Mouse (Mus musculus) right cerebral cortex, postnatal 36 days (tissue): ENCODE data around the gene Stam2.

ENCODE experiments used
- DNase-seq, 2 experiments: peaks; one replicate each; pipeline ENCODE4 v3.0.0; 2022; ENCODE audit warnings: low spot score in 2 of 2, mixed read lengths in 1 of 2

The Stam2 gene

DNA sequence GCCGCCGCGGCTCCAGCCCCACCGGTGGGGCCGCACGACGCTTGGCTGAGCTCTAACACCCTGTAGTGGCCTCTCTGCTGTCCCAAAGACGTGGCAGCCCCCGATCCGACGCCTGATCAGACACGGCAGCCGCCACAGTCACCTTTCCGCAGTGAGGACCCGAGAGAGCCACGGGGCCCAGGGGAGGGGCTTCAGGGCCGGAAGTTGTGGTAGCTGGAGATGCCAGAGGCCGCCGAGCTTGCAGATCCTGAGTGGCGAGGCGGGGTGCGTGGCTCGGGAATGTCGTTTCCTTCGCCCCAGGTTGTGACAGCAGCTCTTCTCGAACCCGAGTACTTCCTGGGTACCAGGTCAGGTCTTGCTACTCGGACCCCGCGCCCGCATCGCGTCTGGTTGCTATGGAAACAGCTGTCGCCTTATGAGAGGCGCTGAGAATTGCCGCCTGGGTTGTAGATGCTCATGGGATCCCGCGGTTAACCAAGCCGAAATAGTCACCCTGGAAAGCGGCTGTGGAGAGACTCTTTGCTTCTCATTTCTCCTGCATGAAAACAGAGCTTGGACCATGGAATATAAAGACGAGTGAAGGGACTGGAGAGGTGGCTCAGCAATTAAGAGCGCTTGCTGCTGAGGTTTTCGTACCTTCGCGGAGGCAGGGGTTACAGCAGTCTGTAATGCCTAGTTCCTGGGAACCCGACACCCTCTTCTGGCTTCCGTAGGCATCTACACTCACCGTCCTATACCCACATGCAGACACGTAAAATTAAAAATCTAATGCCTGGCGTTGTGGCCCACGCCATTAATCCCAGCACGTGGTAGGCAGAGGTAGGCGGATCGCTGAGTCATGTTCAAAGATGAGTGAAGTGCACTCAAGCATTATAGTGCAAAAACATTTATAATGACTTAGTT is at the start of gene Stam2:
Stam2 (minus strand) TSS at position 26 of the 903 bp plus-strand sequence.
- peak; percentile 84 to 89 for DNase-seq

DNA sequence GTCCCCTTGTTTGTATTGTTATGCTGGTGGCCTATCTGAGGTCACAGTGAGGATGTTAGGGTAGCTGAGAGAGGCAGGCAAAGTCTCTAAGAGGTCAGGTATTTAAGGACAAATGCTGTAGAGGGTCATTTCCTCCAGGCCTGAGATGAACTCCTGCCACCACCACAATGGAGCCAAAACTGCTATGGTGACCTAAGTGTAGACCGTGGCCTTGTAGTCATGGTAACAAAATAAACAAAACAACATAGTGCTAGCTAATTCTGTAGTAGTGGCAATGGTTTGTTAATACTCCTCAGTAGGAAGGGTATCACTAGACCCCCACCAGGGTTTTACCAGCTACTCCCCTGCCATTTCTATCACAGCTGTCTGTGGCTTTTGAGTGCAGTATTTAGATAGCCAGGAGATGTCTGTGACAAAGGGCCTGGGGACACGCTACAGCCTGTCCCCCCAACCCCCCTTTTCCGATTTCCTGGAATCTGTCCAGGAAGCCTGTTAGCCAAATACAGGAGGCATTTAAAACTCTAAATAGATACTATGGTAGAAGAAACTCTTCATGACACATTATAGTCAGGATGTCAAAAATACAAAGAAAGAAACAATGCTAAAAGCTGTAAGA is 43.1 kb upstream of the Stam2 start:
- no peak for DNase-seq

DNA sequence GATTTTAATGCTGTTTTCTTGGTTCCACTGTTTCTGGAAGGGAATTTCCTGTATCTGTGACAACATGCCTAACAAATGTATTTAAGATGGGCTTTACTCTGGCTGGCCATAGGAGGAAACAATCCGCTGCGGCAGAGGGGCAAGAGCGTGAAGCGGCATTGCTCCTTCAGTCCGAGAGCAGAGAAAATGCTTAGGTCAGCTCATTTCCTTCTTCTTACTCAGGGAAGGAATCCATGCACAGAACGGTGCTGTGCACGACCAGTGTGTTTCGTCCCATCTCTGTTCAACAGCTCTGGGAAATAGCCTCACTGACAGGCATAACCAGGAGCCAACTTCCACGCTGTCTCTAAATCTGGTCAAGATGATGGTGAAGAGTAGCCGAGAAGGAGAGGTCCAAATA is 37.9 kb upstream of the Stam2 start:
- DNase-seq = no peak

DNA sequence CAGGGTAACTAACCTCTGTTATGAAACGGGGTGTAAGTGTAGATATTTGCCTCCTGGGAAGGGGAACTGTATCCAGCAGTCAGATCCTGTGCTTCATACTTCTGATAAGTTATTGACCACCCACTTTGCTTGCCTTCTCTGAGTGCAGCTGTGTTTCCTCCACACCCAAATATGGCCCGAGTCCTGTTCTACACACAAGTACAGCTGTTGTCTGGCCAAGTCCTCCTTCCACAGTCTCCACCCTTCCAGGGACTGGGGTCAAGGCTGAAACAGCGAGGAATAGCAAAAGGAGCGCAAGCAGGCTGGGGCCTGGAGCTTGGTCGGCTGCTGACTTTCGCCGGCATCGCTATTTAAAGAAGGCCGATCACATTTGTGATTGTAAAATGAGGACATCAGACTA is 37.3 kb upstream of the Stam2 start:
- no peak for DNase-seq

DNA sequence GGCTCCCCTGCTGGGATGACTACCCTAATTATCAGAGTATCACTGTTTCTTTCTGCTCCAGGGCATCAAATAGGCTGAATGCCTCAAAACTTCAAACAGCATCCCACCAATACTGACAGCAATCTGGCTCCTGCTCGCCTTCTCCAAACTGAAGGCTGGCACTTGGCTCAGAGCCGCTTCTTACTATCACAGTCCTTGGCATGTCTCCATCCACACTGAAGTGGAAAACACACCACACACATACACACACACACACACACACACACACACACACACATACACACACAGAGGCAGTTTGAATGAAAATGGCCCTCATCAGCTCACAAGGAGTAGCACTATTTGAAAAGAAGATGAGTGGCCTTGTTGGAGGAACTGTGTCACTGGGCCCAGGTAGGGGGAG is 35.8 kb upstream of the Stam2 start:
- no peak for DNase-seq

DNA sequence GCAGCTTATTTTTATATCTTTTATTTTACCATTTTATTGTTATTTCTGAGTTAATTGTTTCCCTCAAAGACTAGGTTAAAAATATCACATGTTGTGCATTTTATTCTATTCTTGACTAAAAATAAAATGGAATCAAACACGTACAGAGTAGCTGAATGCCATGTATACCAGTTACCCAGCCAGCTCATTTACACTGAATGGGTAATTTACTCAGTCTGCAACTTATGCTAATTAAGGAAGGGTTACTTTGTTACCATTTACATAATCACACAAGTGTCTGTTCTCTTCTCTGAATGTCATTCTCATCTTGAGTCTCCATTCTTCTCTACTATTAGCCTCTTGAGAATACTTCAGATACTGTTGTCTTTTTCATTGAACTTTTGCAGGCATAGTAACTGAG is 32.3 kb upstream of the Stam2 start:
- no peak for DNase-seq

DNA sequence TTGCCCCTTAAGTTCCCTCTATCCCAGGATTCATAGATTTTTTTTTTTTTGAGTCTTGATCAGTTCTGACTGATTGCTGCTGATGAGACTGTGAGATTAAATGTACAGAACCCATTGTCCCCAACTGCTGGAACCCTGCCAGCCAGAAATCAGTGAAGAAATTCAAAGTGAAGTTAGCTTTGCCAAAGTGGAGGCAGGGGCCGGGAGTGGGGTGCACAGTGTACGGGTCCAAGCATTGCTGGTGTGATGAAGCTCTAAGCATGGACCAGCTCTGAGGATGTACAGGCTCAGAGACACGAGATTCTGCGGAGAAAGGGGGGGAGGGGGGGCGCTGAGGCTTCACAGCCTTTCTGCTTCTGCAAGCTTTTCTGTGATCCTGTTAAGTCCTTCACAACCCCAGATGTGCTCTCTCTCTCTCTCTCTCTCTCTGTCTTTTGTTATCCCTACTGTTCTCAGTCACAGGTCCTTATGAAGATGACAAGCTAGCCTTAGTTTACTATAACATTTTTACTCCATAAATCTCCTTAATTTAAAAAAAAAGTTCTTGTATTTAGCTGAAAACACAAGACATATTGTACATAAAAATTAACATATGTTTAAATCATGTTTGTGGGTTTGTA is 30.8 kb upstream of the Stam2 start:
- DNase-seq = no peak

DNA sequence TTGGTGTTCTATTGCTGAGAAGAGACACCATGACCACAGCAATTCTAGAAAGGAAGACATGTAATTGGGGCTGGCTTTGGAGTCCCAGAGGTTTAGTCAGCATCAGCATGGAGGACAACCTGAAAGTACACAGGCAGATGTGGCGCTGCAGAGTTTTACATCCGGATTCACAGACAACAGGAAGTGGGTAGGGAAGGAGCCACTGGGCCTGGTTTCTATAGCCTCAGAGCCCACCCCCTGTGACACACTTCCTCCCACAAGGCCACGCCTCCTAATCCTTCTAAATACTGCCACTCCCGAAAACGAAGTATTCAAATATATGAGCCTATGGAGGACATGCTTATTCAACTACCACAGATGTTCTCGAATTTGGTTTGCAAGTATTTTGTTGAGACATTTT is 23.0 kb upstream of the Stam2 start:
- DNase-seq = no peak

DNA sequence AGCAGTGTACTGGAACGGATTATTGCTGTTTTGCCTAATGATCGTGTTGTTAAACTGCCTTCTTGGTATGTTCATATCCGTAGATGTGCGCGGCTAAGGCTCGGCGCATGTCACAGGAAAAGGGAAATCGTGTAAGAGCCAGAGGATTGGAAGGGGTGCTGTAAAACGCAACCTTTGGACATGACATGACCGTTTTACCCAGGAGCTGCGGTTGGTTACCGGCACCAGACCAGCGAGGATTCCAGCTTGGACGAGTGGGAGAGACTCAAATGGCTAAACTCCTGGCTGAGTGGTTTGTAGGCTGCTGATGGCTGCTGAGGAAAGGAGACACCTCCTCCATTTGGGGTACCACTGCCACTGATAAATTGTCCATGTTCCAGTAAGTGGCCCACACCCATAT is 21.8 kb upstream of the Stam2 start:
- no peak for DNase-seq

DNA sequence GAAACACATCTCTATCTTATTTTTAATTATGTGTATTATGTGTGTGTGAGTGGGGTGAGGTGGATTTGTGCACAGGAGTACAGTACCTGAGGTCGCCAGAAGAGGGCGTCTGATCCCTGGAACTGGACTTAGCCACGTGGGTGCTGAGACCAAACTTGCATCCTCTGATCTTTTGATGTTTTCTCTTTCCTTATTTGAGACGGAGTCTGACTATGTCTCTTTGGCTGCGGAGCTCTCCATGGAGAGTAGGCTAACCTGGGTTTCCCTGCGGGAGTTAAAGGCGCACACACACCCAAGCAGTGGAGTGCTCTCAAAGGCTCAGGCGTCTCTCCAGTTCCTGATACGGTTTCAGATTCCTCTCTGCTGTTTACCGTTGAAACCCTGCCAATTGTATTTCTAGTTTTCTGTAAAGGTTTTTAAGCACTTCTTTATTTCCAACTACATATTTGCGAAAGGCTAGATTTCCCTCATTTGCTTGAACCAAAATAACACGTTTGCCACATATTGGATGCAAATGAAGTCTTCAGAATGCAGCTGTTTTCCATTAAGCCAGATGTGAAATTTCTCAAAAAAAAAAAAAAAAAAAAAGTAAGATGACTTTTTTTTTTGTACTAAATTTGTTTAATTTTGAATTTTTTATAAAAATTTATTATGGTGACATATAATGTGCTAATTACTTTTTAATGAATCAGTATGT is 21.1 kb upstream of the Stam2 start:
- DNase-seq = peak; percentile 53 to 61

DNA sequence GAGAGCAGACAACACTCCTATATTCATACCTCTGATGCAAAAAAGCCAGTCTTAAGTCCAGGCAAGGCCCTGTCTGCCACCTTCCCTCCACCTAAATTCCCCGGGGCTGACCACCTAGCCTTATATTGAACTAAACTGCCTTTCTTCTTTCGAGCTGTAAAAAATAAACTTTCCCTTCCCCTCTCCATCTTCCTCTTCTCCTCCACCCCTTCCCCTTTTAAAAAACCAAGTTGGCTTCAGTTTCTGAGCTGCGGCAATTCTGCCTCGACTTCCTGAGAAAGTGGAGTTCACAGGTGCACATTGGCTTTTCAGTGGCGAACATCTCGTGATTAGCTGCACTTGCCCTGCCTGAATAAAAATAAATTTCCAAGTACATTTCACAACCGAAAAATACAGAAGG is 20.4 kb upstream of the Stam2 start:
- no peak for DNase-seq

DNA sequence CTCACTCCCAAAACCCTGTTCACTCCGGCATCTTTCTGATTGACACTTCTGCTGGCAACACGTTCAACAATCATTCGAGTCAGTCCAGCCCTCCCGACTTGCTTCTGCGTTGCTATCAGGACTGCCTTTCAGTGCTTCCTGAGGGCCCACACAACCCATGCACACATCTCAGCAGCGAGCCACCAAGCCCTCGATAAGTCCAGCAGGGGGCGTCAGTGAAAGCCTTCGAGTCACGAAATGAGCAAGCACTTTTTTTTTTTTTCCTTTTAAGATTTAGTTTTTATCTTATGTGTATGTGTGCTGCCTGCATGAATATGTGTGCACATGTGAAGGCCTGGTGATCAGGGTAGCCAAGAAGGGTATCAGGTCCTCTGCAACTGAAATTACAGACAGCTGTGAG is 16.5 kb upstream of the Stam2 start:
- peak; percentile 36 to 37 for DNase-seq

DNA sequence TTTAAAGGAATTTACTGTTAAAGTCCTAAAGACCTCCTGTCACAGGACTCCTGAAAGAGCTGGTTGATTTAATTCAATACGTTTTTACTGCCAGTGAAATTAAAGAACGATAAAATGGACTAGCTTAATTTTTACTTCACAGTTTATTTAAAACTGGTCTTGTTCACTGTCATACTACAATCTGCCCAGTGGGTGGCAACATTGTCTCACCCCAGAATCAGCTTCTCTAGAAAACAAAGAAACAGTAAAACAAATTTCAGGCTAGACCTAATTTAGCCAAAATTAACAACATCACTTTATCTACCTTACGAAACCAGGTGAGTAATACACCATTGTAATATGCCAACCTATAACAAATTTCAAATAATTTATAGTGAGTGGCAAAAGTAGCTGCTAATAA is 14.6 kb upstream of the Stam2 start:
- no peak for DNase-seq

DNA sequence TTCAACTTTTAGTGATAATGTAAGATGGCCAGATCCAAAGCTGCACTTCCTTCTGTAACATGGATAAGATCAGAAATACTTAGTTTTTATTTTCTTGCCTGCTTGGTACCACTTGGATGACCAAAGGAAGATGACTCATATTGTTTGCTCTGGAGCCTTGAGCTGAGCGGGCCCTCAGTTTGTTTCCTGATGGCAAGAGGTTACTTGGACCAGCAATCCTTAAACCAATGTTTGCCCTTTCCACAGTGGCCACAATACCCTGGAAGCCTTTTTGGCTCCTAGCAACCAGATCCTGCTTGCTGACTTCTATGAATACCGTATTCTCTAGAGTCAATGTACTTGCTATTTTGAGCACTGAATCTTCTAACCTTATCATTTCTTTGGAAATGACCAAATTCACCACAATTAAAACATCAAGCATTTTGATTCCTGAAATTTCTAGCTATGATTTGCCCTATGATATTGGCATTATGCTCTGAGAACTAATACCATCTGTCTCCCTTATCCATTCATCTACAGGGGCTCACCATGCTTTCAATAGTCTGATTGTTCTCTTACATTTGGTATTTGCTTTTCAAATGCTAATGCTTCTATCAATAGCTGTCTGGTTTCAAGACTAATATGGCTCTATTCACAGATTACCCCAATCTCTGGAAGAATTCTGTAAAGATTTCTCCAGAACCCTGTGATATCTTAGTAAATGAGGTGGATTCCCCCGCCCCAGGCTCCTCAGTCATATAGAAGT is 11.7 kb upstream of the Stam2 start:
- no peak for DNase-seq

DNA sequence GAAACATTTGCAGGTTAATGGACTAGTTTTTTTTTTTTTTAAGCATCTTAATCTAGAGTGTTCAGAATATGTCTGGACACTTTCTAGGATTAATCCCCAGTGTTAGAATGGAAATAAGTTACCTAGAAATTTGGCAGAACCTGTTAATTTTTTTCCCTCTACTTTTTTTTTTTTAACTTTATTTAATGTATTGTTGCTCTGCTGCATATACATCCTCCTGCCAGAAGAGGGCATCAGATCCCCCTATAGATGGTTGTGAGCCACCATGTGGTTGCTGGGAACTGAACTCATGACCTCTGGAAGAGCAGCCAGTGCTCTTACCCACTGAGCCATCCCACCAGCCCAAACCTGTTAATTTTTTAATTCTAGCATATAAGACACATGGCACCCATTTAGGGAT is 2.0 kb upstream of the Stam2 start:
- no peak for DNase-seq

DNA sequence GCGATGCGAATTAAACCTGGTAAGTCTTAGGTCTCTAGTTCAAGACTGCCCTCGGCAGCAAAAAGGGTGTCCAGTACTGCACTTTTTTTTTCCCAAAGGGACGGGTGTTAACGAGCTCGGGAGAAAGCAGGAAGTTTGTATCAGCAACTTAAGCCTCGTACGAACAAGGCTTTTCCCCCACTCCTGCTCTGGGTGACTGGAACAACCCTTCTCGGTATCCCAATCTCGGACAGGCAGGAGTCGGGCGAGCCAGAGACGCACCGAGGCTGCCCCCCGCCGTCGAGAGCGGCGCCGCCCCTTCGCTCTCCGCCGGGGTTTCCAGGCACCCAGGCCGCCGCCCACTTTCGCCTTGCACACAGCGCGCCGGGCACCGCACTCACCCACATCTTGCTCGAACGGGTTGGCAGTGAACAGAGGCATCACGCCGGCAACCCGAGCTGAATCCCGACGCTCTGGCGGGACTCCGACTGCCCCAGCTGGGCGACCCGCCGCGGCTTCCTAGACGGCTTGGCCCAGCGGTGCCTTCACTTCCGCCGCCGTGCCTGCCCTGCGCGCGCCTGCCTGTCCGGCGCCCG is 313 bp downstream of the Stam2 start:
- DNase-seq = peak in 1 of 2 experiments; percentile 54

DNA sequence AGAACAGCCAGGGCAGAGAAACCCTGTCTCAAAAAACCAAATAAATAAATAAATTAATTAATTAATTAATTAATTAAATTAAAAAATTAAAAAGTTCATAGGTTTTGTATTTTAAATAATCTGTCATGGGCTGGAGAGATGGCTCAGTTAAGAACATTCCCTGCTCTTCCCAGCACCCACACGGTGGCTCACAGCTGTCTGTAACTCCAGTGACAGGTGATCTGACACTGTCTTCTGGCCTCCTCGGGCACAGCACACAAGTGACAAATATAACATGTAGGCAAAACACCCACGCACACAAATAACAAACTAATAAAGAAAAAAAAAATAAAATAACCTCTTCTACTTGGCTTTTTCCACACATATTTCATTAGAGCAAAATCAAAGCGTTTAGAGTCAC is 1.5 kb downstream of the Stam2 start:
- DNase-seq = no peak

DNA sequence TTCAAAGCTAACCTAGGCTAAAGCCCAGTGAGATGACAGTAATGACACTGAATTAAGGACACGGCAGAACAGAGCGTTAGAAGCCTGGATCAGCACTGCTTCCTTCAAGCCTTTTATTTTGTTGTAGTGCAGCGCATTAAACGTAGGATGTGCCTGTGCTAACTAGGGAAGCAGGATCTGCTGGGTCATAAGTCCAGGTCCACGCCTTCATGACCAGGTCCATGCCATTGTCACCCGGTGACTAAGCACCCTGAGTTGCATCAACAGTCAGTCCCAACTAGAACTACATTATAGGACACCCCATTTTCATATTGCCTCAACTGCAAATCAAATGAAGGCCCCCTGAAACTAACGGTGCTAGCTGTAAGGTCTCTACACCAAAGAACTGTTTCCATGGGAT is 7.6 kb downstream of the Stam2 start:
- DNase-seq = no peak

DNA sequence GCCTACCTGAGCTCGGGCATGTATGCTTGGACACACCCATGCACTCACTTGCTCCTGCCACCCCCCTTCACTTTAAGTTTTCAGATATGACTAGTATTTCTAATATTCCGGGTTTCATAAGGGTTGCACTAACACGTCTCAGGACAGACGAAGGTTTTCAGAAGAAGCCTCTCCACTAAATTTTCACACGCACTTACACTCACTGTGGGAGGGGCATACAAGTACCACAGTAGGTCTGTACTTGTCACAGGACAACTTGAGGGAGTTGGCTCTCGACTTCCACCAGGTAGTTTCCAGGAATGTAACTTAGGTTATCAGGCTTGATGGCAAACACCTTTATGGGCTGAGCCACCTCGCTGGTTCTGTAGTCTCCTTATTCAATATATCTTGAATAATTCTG is 8.4 kb downstream of the Stam2 start:
- DNase-seq = no peak

DNA sequence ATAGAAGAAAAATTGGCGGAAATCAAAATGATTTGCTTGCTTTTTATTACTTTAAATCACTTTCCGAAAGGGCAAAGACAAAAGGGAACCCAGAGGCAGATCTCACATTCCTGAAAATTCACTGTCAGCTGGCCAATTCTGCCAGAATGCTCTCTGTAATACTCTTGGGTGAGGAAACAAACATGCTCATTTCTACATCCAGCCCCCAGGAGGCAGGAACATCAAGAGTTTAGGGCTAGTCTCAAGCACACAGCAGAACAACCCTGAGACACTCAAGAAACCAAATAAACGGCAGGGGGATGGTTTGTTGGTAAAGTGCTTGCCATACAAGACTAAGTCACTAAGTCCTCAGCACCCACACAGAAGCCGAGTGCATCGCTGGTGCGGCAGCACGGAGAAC is 9.5 kb downstream of the Stam2 start:
- DNase-seq = no peak

DNA sequence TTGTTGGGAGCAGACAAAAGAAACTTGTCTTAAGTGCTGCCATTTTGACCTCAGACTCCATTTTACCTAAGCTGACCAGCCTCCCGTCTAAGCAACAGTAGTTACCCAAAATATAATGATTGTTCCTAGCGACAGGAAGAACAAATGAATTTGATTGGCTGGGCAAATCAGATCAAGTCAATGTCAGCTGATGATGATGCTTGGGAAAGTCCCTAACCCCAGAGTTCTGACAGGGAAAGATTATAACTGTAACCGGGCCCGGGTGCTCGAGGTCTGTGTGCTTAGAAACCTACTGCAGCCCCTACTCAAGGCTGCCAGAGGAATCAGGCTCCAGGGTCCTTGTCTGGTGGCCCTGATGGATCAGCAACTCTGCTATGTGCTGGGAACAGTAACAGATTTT is 10.1 kb downstream of the Stam2 start:
- DNase-seq = no peak
